Mouse (Mus musculus) midbrain, embryonic 13.5 days (tissue): ENCODE measurements around the gene Vmn1r68. TPM values are rescaled to one million over a fixed set of nuclear protein-coding genes. Genes with fewer than 3 reads are reported as not detected.
A peak's percentile ranks its signal among the peaks of the same experiment; 100 is the strongest.

ENCODE experiments used
- ATAC-seq: fragments of 200-750 bp; cut with Nextera tagmentation; 2 replicates; pipeline ENCODE4 v1.8.0; 2017; ENCODE audit warnings: mild to moderate bottlenecking, moderate TSS enrichment, moderate library complexity
- H3K27ac ChIP-seq: fragments of 300-500 bp; sonication (generic); 2 replicates; pipeline ENCODE4 v1.5.1; 2015; ENCODE audit warnings: inconsistent platforms, mild to moderate bottlenecking, moderate library complexity
- H3K27me3 ChIP-seq: fragments of 300-500 bp; sonication (generic); 2 replicates; pipeline ENCODE4 v1.6.1; 2015; ENCODE audit warnings: mild to moderate bottlenecking, inconsistent platforms
- H3K36me3 ChIP-seq: fragments of 300-500 bp; sonication (generic); 2 replicates; pipeline ENCODE4 v1.6.1; 2015; ENCODE audit warnings: mild to moderate bottlenecking, inconsistent platforms
- H3K4me1 ChIP-seq: fragments of 300-500 bp; sonication (generic); replicated peaks from 2 replicates; pipeline ENCODE4 v1.6.1; 2015; ENCODE audit warnings: inconsistent platforms
- H3K4me2 ChIP-seq: fragments of 300-500 bp; sonication (generic); replicated peaks from 2 replicates; pipeline ENCODE4 v1.6.1; 2015; ENCODE audit warnings: moderate library complexity, mild to moderate bottlenecking, inconsistent platforms
- H3K4me3 ChIP-seq: fragments of 300-500 bp; sonication (generic); replicated peaks from 2 replicates; pipeline ENCODE4 v1.5.1; 2015; ENCODE audit warnings: mild to moderate bottlenecking, inconsistent platforms
- H3K9ac ChIP-seq: fragments of 300-500 bp; sonication (generic); replicated peaks from 2 replicates; pipeline ENCODE4 v1.6.1; 2015; ENCODE audit warnings: mild to moderate bottlenecking, inconsistent platforms
- H3K9me3 ChIP-seq: fragments of 300-500 bp; sonication (generic); 2 replicates; pipeline ENCODE4 v1.6.1; 2016; ENCODE audit warnings: mild to moderate bottlenecking, inconsistent platforms
- WGBS: fragments of 180-500 bp; shearing (Covaris S2); methylation state at CpG from one replicate; pipeline ENCODE4 v1.1.7; 2015; 5-methylcytosine and 5-hydroxymethylcytosine counted together
- polyA plus RNA-seq: library from polyadenylated mRNA; unstranded; fragments of >200 nt; fragmentation: Nextera tagmentation; extraction: Ambion mirVana; gene quantifications from 2 replicates; pipeline ENCODE4 v1.2.1, GENCODE M21; 2015

Vmn1r68 gene
- not detected in 2 replicates for polyA plus RNA-seq

DNA sequence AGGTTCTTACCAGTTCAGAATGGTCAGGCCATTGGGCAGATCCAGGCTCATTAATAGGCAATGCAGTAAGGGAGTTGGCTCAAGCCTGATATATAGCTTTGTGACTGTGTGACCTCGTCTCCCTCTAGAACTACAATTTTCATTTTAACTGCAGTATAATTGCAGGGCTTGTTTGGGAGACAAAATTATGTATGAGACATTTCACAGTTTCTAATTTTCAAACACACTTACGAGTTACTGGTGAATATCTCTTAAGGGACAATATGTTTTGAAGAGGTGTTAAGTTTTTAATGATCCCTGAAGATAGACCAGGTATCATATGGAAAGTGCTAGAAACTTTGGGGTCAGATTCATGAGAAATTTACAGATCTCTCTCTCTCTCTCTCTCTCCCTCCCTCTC, at the start of gene Vmn1r68:
Gene Vmn1r68 (minus strand): TSS at position 101 of the 400 bp plus-strand sequence.
- no peak within 1 kb of the TSS for H3K4me3 ChIP-seq
- WGBS: 77% methylated on average over 2 of the region's 2 CpGs
- ATAC-seq: no peak
- H3K9me3 ChIP-seq: peaks cover 9% of the 10 kb centered on the region
- H3K4me1 ChIP-seq: no peaks in the 10 kb centered on the region
- H3K36me3 ChIP-seq: no peaks in the 10 kb centered on the region
- no peak within 1 kb of the TSS for H3K9ac ChIP-seq
- H3K4me2 ChIP-seq: no peak within 1 kb of the TSS
- no peak within 1 kb of the TSS for H3K27ac ChIP-seq
- H3K27me3 ChIP-seq: no peaks in the 10 kb centered on the region

DNA sequence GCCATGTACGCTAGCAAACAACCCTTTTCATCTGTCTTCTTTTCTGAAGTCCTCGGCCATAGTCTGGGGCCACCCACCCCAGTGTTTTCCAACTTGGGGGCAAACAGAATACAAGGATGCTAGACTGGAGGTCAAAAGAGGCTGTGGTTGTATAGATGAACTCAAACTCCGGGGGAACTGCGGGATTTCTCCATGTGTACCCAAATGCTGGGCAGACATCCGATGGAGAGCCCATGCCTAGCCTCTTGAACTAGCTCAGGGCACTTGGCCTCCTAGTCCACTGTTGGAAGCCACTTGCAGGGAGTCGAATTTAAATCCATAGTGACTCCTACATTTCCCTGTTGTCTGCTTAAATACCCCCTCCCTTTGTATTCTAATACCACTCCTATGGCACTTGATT, 62.7 kb downstream of the Vmn1r68 start:
- 28% methylated on average over 6 of the region's 6 CpGs for WGBS
- Histone ChIP-seq H3K36me3 (peaks cover 27% of the 10 kb centered on the region), H3K4me2 (peak overlapping the region; percentile 79), H3K9me3 (no peaks in the 10 kb centered on the region), H3K27ac (no peak overlapping the region), H3K4me1 (peaks cover 25% of the 10 kb centered on the region), H3K27me3 (no peaks in the 10 kb centered on the region), H3K9ac (0 out of 2 replicates have a peak overlapping the region, but pooled peaks have one; percentile 10), H3K4me3 (peak overlapping the region; percentile 62)
- ATAC-seq: no peak; the same call in 1 of the 2 replicates

DNA sequence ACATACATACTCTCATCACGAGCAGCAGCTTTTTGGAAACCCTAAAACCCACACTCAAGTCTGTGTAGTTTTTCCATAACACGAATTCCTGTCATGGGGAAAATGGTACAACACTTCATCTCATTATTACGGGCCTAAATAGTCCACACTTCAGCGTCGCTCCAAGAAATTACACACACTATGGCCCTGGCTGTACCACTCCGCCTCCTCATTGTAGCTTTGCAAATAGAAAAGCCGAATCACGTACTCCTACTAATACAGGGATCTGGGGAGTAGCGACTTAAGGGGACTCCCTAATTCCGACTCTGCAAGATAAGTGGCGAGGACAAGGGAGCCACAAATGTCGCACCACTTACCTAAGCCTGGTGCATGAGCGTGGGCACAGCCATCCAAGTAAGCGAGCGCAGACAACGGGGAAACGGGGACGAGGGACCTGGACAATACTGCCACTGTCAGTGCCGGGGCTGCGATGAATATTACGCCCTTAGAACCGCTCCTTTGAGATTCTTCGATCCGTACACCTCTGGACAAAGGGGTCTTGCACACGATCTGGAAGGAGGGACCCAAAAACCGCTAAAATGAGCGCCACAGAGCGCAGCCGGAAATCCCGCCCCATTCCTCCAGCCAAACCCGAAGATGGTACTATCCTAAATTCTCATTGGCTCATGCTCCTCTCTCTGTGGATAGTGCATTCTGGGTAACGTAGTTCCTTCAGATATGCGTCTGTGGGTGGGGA, 63.3 kb downstream of the Vmn1r68 start, which contains the start of gene Zik1:
Gene Zik1 (minus strand): TSS at position 609 of the 736 bp plus-strand sequence.
- Histone ChIP-seq H3K4me3 (peak within 1 kb of the TSS; percentile 62), H3K36me3 (peaks cover 33% of the 10 kb centered on the region), H3K27me3 (no peaks in the 10 kb centered on the region), H3K27ac (peak within 1 kb of the TSS; percentile 70), H3K4me1 (peaks cover 25% of the 10 kb centered on the region), H3K9ac (peak within 1 kb of the TSS; percentile 81), H3K4me2 (peak within 1 kb of the TSS; percentile 79), H3K9me3 (no peaks in the 10 kb centered on the region)
- 2% methylated on average over 33 of the region's 33 CpGs for WGBS
- ATAC-seq: peak; percentile 98

GRCm38 (mm10) chr7:10480588-10481233, 77.6 kb downstream of the Vmn1r68 start:
- Histone ChIP-seq H3K27ac (no peak overlapping the region), H3K4me2 (peak overlapping the region; percentile 34), H3K36me3 (no peaks in the 10 kb centered on the region), H3K27me3 (no peaks in the 10 kb centered on the region), H3K9me3 (0 out of 2 replicates have a peak, but pooled peaks cover 6% of the 10 kb centered on the region), H3K4me1 (no peaks in the 10 kb centered on the region), H3K9ac (no peak overlapping the region), H3K4me3 (peak overlapping the region; percentile 32)
- ATAC-seq: peak; percentile 75
- 73% methylated on average over 18 of the region's 18 CpGs for WGBS

DNA sequence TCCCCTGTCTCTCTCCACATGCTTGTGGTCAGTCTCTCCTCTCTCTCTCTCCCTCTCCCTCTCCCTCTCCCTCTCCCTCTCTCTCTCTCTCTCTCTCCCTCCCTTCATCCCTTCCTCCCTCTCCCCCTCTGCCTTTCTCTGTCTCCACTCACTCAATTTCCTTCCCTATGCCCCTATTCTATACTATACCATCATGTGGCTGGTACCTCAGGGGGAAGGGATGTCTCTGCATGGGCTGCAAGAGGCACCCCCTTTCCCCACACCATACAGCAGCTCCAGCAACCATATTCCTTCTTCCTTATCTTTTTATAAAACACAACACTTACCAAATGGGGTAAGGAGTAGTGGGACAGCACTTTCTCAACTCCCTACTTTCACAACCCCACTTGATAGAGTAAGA, 78.5 kb downstream of the Vmn1r68 start:
- no peak overlapping the region for H3K27ac ChIP-seq
- peak; percentile 68; the same call in 1 of the 2 replicates for ATAC-seq
- no peaks in the 10 kb centered on the region for H3K4me1 ChIP-seq
- H3K27me3 ChIP-seq: no peaks in the 10 kb centered on the region
- H3K36me3 ChIP-seq: no peaks in the 10 kb centered on the region
- H3K4me2 ChIP-seq: no peak overlapping the region
- H3K4me3 ChIP-seq: no peak overlapping the region
- H3K9me3 ChIP-seq: 0 out of 2 replicates have a peak, but pooled peaks cover 6% of the 10 kb centered on the region
- H3K9ac ChIP-seq: no peak overlapping the region

GRCm38 (mm10) chr7:10458166-10458565, 100.1 kb downstream of the Vmn1r68 start:
- Histone ChIP-seq H3K4me3 (no peak overlapping the region), H3K27me3 (no peaks in the 10 kb centered on the region), H3K9me3 (peaks cover 15% of the 10 kb centered on the region; the same call in 1 of the 2 replicates), H3K27ac (no peak overlapping the region), H3K4me1 (no peaks in the 10 kb centered on the region), H3K36me3 (no peaks in the 10 kb centered on the region), H3K4me2 (no peak overlapping the region), H3K9ac (no peak overlapping the region)
- ATAC-seq: no peak
- WGBS: 70% methylated on average over 3 of the region's 3 CpGs

Other genes starting within 250 kb of the Vmn1r68 start
- gene Vmn1r67, start 115.2 kb downstream of the Vmn1r68 start, polyA plus RNA-seq: not detected in 2 replicates
- gene Zik1, start 63.1 kb downstream of the Vmn1r68 start, polyA plus RNA-seq: 58.0 and 61.8 TPM in 2 replicates
- gene Vmn1r69, start 55.2 kb upstream of the Vmn1r68 start, polyA plus RNA-seq: not detected in 2 replicates
- gene Vmn1r70, start 73.0 kb upstream of the Vmn1r68 start, polyA plus RNA-seq: not detected in 2 replicates
- gene Nlrp4b, start 129.3 kb upstream of the Vmn1r68 start, polyA plus RNA-seq: not detected in 2 replicates
- not detected in 2 replicates for gene Vmn1r71, start 195.9 kb upstream of the Vmn1r68 start, polyA plus RNA-seq